Mouse (Mus musculus): Measurements from ENCODE around the gene St7. TPM values are rescaled to one million over a fixed set of nuclear protein-coding genes. Genes with fewer than 3 reads are reported as not detected.

St7 gene
- polyA plus RNA-seq, 1 experiment: 62.0 TPM

DNA sequence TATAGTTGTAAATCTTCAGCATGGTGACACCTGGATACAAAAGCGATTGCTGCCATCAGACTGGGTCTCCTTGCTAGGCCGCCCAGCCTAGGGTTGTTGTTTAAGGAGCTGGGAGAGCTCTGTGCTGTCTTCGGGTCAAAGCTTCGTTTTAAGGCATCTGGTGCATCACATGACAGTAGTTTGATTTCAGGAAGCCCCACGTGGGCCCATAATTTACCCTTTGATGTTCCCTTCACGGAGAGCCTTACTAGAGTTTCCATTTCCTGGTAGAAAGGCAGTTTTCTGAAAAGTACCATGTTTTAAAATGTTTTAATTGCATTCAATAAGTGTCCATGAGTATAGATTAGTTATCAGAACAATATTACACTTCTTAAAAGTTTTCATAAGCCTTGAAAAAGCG lies 239.1 kb downstream of the St7 start:
- TF ChIP-seq CTCF (IDR thresholded peaks at IDR 0.05; ENCODE audit: borderline replicate concordance, extremely low read depth, insufficient read depth, insufficient read length): no peak
- TF ChIP-seq POLR2A (IDR thresholded peaks at IDR 0.05; ENCODE audit: borderline replicate concordance, extremely low read depth, insufficient read depth, insufficient read length, poor library complexity, severe bottlenecking): no peak
- no peak for DNase-seq (ENCODE audit: low read depth)

DNA sequence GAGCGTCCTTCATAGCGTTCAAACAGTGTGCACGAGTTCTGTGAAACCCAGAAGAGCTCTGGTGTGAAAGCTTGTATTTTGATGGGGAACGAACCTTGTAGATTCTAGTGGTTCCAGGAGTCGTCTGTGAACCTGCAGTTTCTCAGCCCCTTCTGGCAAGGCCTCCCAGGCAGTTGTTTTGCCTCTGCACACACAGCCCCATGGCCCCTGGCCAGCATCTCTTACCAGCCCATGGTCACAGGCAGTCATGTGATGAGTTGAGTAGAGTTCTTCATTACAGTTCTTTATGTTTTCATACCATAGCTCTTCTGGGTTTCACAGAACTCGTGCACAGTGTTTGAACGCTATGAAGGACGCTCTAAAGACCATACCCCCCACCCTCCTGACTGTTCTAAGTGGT lies 240.1 kb downstream of the St7 start:
- TF ChIP-seq CTCF (IDR thresholded peaks at IDR 0.05; ENCODE audit: borderline replicate concordance, extremely low read depth, insufficient read depth, insufficient read length) (no peak), POLR2A (IDR thresholded peaks at IDR 0.05; ENCODE audit: borderline replicate concordance, extremely low read depth, insufficient read depth, insufficient read length, poor library complexity, severe bottlenecking) (no peak)
- DNase-seq (ENCODE audit: low read depth): no peak

DNA sequence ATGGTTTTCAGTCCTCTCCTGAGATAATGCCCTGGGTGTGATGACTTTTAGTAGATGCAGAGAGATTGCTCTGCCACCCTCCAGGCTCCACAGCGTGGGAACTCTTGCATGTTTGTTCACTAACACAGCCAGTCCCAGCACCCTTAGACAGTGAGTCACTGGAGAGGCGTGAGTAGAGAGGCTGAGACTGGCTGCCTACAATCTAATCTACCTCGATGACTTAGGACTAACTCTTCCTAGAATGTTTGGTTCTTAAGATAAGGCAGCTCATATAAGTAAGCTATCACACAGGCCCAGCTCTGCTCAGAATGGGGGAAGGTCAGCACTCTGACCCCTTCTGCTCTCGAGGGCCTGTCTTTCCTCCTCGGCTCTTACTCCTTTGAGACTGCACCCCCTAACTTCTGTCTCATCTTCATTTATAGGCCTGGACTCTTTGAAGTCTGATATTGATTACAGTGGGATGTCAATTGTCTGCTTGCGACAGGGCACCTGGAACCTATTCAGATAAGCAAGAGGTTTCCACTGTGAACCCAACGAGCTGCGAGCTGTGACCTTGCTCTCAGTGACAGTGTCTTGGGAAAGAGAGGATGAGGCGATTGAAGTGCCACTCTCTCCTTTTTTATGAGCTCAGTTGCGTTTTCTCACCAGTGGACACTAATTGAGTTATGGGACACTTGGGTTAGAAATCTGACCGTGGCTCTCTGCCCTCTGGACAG lies 246.1 kb downstream of the St7 start:
- DNase-seq (ENCODE audit: low read depth): no peak
- TF ChIP-seq CTCF (IDR thresholded peaks at IDR 0.05; ENCODE audit: borderline replicate concordance, extremely low read depth, insufficient read depth, insufficient read length) (no peak), POLR2A (IDR thresholded peaks at IDR 0.05; ENCODE audit: borderline replicate concordance, extremely low read depth, insufficient read depth, insufficient read length, poor library complexity, severe bottlenecking) (no peak)

DNA sequence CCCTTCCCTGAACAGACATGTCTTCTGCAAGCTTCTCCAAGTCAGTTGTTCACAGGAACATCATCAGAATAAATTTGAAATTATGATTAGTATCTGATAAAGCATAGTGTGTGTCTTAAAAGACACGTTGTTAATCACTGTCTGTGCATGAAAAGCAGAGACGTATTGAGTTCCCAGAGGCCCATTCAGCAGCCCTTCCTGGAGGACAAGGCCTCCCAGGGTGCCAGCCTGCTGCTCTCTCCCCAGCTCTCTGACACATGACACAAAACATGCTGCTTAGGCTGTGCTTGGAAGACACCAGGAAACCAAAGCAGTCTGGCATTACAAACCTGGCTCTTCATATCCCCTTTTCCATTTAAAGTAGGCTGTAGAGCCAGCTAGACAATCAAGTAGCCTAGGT lies 249.2 kb downstream of the St7 start:
- TF ChIP-seq CTCF (IDR thresholded peaks at IDR 0.05; ENCODE audit: borderline replicate concordance, extremely low read depth, insufficient read depth, insufficient read length): no peak
- TF ChIP-seq POLR2A (IDR thresholded peaks at IDR 0.05; ENCODE audit: borderline replicate concordance, extremely low read depth, insufficient read depth, insufficient read length, poor library complexity, severe bottlenecking): no peak
- DNase-seq (ENCODE audit: low read depth): peak; percentile 23

DNA sequence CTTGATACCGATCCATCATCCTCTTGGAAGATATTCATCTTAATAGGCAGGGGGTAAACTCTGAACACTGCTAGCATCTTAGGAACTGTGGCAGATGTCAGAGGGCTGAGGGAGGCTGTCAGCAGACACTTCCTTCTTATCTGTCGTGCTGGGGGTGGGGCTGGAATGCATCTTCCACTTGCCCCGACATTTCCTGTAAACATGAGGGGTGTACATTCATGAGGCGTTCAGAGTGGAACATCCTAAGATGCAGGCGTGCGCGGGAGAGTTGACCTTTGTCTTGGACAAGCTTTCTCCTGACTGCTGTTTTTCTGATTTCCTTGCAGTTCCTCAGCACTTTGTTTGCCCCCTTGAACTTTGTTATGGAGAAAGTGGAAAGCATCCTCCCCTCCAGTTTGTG lies 249.6 kb downstream of the St7 start:
- TF ChIP-seq CTCF (IDR thresholded peaks at IDR 0.05; ENCODE audit: borderline replicate concordance, extremely low read depth, insufficient read depth, insufficient read length) (no peak), POLR2A (IDR thresholded peaks at IDR 0.05; ENCODE audit: borderline replicate concordance, extremely low read depth, insufficient read depth, insufficient read length, poor library complexity, severe bottlenecking) (no peak)
- DNase-seq (ENCODE audit: low read depth): no peak

DNA sequence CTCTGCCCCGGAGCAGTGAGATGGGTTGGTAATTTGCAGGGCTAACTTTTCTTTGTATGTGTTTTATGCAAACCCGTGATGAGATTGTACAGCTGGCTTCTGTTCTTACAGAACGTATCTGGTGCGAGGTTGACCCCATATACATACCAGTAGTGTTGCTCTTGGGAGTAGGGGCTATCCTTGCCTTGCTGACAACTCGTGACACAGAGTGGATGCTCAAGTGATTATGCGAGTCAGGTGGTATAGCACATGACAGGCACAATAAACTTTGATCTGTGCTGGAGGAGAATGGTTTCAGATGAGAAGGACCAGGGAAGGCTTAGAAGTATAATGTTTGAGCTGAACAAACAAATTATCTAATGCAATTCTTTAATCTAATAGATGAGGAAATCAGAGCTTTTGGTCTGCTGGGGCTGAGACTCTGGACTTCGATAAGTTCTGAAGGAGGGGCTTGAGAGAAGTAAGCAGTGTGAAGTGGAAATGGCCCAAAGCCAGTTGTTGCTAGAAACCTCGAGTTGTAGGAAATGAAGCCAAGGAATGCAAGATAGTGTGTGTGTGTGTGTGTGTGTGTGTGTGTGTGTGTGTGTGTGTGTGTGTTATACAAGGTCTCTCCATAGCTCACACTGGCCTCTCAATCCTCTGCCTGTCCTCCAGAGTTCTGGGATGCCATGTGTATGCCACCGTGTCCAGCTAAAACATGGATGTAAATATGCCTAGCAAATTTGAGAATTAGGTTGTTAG lies 251.3 kb downstream of the St7 start:
- TF ChIP-seq POLR2A (IDR thresholded peaks at IDR 0.05; ENCODE audit: borderline replicate concordance, extremely low read depth, insufficient read depth, insufficient read length, poor library complexity, severe bottlenecking): no peak
- no peak for TF ChIP-seq CTCF (IDR thresholded peaks at IDR 0.05; ENCODE audit: borderline replicate concordance, extremely low read depth, insufficient read depth, insufficient read length)
- peak; percentile 25 for DNase-seq (ENCODE audit: low read depth)

DNA sequence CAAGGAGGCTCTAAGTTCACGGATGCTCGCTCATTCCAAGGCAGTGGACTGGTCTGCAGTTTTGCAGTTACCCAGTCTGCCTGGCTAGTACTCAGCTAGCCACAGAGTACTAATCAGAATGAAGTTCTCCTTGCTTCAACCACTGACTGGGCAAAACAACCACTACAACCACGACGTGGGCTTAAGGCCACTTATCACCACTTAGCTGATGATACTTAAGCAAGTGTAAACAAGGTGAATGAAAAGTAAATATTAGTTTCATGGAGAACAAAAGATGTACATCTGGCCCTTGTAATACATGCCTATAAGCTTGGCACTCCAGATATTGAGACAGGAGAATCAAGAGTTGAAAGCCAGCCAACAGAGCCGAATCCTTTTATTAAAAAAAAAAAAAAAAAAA lies 253.7 kb downstream of the St7 start:
- no peak for TF ChIP-seq POLR2A (IDR thresholded peaks at IDR 0.05; ENCODE audit: borderline replicate concordance, extremely low read depth, insufficient read depth, insufficient read length, poor library complexity, severe bottlenecking)
- no peak for TF ChIP-seq CTCF (IDR thresholded peaks at IDR 0.05; ENCODE audit: borderline replicate concordance, extremely low read depth, insufficient read depth, insufficient read length)
- no peak for DNase-seq (ENCODE audit: low read depth)

DNA sequence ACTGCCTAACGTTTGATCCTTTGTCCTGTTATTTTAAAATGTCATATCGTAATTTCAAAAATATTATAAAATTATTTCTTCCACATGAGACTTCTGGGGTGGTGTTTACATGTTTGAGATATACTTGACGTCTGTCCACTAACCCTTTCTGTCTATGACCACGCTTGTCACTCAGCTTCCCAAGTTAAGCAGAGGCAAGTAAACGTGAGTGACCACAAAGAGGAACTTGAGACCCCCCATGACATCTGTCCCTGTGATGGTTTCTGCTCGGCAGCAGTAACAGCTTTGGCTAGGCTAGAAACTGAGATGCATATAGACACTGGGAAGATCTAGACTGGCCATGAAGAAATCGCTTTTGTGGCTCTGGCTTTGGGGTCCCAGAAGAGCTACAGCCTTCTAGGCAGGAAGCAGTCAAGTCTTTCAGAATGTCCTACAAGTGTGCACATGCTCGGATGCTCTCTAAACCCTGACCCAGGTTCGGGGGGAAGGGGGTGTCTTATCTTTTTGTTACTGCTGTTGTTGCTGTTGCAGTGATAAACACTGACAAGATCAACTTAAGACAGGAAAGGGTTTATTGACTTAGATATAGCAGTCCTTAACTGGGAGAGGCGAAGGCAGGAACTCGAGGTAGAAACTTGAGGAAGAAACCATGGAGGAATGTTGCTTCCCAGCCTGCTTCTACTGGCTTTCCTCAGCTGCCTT lies 254.5 kb downstream of the St7 start:
- DNase-seq (ENCODE audit: low read depth): no peak
- TF ChIP-seq POLR2A (IDR thresholded peaks at IDR 0.05; ENCODE audit: borderline replicate concordance, extremely low read depth, insufficient read depth, insufficient read length, poor library complexity, severe bottlenecking): no peak
- no peak for TF ChIP-seq CTCF (IDR thresholded peaks at IDR 0.05; ENCODE audit: borderline replicate concordance, extremely low read depth, insufficient read depth, insufficient read length)

DNA sequence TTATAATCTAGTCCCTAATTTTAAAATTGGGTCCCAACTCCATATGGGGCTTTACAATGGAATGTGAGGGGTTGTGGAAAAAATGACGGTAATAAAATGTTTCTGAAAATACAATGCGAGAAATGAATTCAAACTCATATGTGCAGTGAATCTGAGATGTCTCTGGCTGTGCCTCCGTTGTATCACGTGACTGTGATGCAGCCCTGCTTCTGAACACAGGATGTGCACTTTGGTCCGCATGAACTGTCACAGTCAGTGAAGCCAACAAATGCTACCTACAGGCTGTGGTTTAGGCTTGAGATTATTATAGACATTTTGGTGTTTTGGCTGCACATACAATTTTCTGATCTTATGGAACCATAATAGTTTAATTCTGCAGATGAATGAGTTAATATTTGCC lies 256.4 kb downstream of the St7 start:
- no peak for DNase-seq (ENCODE audit: low read depth)
- TF ChIP-seq POLR2A (IDR thresholded peaks at IDR 0.05; ENCODE audit: borderline replicate concordance, extremely low read depth, insufficient read depth, insufficient read length, poor library complexity, severe bottlenecking) (no peak), CTCF (IDR thresholded peaks at IDR 0.05; ENCODE audit: borderline replicate concordance, extremely low read depth, insufficient read depth, insufficient read length) (no peak)

DNA sequence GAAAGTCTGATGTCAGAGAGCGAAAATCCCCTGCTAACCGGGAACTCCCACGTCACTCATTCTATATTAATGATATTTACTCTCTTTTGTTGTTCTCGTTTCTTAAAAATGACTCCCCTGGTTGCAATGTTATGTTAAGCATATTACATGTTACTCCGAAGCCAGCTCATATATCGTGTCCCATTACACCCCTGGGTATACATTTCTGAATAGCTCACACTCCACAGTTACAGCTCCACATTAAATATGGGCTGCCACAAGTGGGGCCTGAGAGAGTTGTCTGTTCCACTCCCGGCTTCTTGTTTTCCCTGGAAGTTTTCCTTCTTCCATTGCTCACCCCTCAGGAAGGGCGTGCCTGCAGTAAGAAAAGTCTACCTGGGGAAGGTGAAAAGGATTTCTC lies 259.0 kb downstream of the St7 start:
- TF ChIP-seq CTCF (IDR thresholded peaks at IDR 0.05; ENCODE audit: borderline replicate concordance, extremely low read depth, insufficient read depth, insufficient read length) (no peak), POLR2A (IDR thresholded peaks at IDR 0.05; ENCODE audit: borderline replicate concordance, extremely low read depth, insufficient read depth, insufficient read length, poor library complexity, severe bottlenecking) (no peak)

DNA sequence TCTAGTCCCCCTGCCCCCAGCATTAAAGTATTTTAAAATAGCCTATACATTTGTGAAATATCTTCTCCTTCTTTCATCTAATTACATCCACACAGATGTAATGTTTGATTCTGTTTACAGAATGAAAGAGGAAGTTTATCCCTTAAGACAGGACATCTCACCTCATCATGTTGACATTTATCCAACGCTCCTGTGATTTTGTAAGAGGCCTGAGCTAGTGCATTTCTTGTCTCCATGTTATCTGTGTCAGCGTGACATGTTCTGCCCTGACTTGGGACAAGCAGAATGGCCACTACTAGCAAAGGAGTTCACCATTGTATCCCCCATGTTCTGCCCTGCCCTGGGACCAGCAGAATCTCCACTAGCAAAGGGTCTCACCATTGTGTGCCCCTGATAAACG lies 270.7 kb downstream of the St7 start:
- TF ChIP-seq CTCF (IDR thresholded peaks at IDR 0.05; ENCODE audit: borderline replicate concordance, extremely low read depth, insufficient read depth, insufficient read length) (no peak), POLR2A (IDR thresholded peaks at IDR 0.05; ENCODE audit: borderline replicate concordance, extremely low read depth, insufficient read depth, insufficient read length, poor library complexity, severe bottlenecking) (no peak)

More for the DNA sequence above, 259.0 kb downstream of the St7 start:
- no peak for DNase-seq (ENCODE audit: low read depth)

More for the DNA sequence above, 270.7 kb downstream of the St7 start:
- no peak for DNase-seq (ENCODE audit: low read depth)
